Mouse (Mus musculus) ES-Bruce4 (cell line): Measurements from ENCODE around the gene Lemd1.
A peak's percentile ranks its signal among the peaks of the same experiment; 100 is the strongest.

Experiments
- CTCF ChIP-seq: IDR thresholded peaks from one replicate; pipeline ENCODE4 v1.8.1; 2011; ENCODE audit warnings: low read depth, low read length
- EP300 ChIP-seq: IDR thresholded peaks from 2 replicates; pipeline ENCODE4 v1.6.1; 2011; ENCODE audit warnings: low read depth, low read length; ENCODE audit not compliant: insufficient read depth
- POLR2A ChIP-seq: IDR thresholded peaks from one replicate; pipeline ENCODE4 v1.8.1; 2011; ENCODE audit warnings: low read length; ENCODE audit not compliant: insufficient read depth

- peak; percentile 74 for TF ChIP-seq CTCF
- no peak for TF ChIP-seq POLR2A
- TF ChIP-seq EP300: 0 out of 2 replicates have a peak, but pooled peaks have one; percentile 59
Measured at GRCm38 (mm10) chr1:132237585-132238159, 46.4 kb downstream of the Lemd1 start.
